Mouse (Mus musculus) MEL (cell line): ENCODE data around the gene Foxa2. TPM values are rescaled to one million over a fixed set of nuclear protein-coding genes. Genes with fewer than 3 reads are reported as not detected.

Experiments
- DNase-seq: peaks from one replicate; pipeline ENCODE4 v3.0.0; 2011; ENCODE audit warnings: low read depth, low spot score
- H3K27ac ChIP-seq: 2 replicates; pipeline ENCODE4 v1.5.1; 2012; ENCODE audit warnings: low read depth, mild to moderate bottlenecking, control low read depth, low read length, moderate library complexity; ENCODE audit not compliant: control insufficient read depth
- H3K27me3 ChIP-seq, 2 experiments: fragments of 150-350 bp in 1 of 2; sonication (generic) in 1 of 2; 2 replicates each; pipeline ENCODE4 v1.6.1; 2012; ENCODE audit warnings: low read length in 2 of 2, mild to moderate bottlenecking in 2 of 2, improper control_type of control experiment in 1 of 2, moderate library complexity in 1 of 2; ENCODE audit not compliant: insufficient read depth in 2 of 2, control insufficient read depth in 1 of 2
- H3K36me3 ChIP-seq, 2 experiments: 2 replicates each; pipeline ENCODE4 v1.6.1; 2012 to 2014; ENCODE audit warnings: low read length in 2 of 2, improper control_type of control experiment in 1 of 2, inconsistent platforms in 1 of 2, mild to moderate bottlenecking in 1 of 2; ENCODE audit not compliant: insufficient read depth in 2 of 2, control insufficient read depth in 1 of 2
- H3K4me1 ChIP-seq, 2 experiments: fragments of 150-350 bp in 1 of 2; sonication (generic) in 1 of 2; 2 replicates each; pipeline ENCODE4 v1.6.1; 2012; ENCODE audit warnings: low read length in 2 of 2, improper control_type of control experiment in 1 of 2, mild to moderate bottlenecking in 1 of 2; ENCODE audit not compliant: insufficient read depth in 2 of 2, control insufficient read depth in 1 of 2
- H3K4me3 ChIP-seq, 2 experiments: fragments of 150-350 bp in 1 of 2; sonication (generic) in 1 of 2; 2 replicates each; pipeline ENCODE4 v1.5.1; 2012; ENCODE audit warnings: low read depth in 2 of 2, low read length in 2 of 2, mild to moderate bottlenecking in 2 of 2, moderate library complexity in 2 of 2, control low read depth in 1 of 2, improper control_type of control experiment in 1 of 2; ENCODE audit not compliant: control insufficient read depth in 1 of 2, insufficient read depth in 1 of 2
- H3K79me2 ChIP-seq: 2 replicates; pipeline ENCODE4 v1.6.1; 2012; ENCODE audit warnings: mild to moderate bottlenecking, low read length, moderate library complexity; ENCODE audit not compliant: control insufficient read depth, poor library complexity, insufficient read depth
- H3K9ac ChIP-seq: 2 replicates; pipeline ENCODE4 v1.6.1; 2012; ENCODE audit warnings: low read depth, mild to moderate bottlenecking, control low read depth, low read length, moderate library complexity; ENCODE audit not compliant: control insufficient read depth, poor library complexity, severe bottlenecking
- H3K9me3 ChIP-seq: fragments of 150-350 bp; sonication (generic); replicated peaks from 2 replicates; pipeline ENCODE4 v1.6.1; 2012; ENCODE audit warnings: mild to moderate bottlenecking, low read length, improper control_type of control experiment, moderate library complexity; ENCODE audit not compliant: insufficient read depth
- BHLHE40 ChIP-seq: IDR thresholded peaks from 2 replicates; pipeline ENCODE4 v1.6.1; 2012; ENCODE audit warnings: low read depth, mild to moderate bottlenecking, inconsistent platforms, low read length, improper control_type of control experiment, borderline replicate concordance
- CHD2 ChIP-seq: IDR thresholded peaks from 2 replicates; pipeline ENCODE4 v1.6.1; 2011; ENCODE audit warnings: low read length, improper control_type of control experiment
- CTCF ChIP-seq, 3 experiments: IDR thresholded peaks in 2 of 3; conservative IDR thresholded peaks in 1 of 3; 2 replicates each; pipeline ENCODE4 v1.5.1; 2011 to 2012; ENCODE audit warnings: low read length in 3 of 3, low read depth in 2 of 3, mild to moderate bottlenecking in 2 of 3, improper control_type of control experiment in 1 of 3, inconsistent platforms in 1 of 3, mixed read lengths in 1 of 3, moderate library complexity in 1 of 3; ENCODE audit not compliant: control insufficient read depth in 1 of 3, insufficient read depth in 1 of 3, poor library complexity in 1 of 3, severe bottlenecking in 1 of 3
- EP300 ChIP-seq, 2 experiments: IDR thresholded peaks; 2 replicates each; pipeline ENCODE4 v1.6.1; 2011; ENCODE audit warnings: improper control_type of control experiment in 2 of 2, low read length in 2 of 2, low read depth in 1 of 2, mild to moderate bottlenecking in 1 of 2
- ETS1 ChIP-seq: IDR thresholded peaks from 2 replicates; pipeline ENCODE4 v1.6.1; 2012; ENCODE audit warnings: low read depth, mild to moderate bottlenecking, inconsistent platforms, low read length, improper control_type of control experiment, moderate library complexity
- GABPA ChIP-seq: IDR thresholded peaks from 2 replicates; pipeline ENCODE4 v1.6.1; 2012; ENCODE audit warnings: low read depth, mild to moderate bottlenecking, inconsistent platforms, low read length, improper control_type of control experiment, moderate library complexity
- HCFC1 ChIP-seq: IDR thresholded peaks from 2 replicates; pipeline ENCODE4 v1.6.1; 2012; ENCODE audit warnings: low read depth, mild to moderate bottlenecking, inconsistent platforms, low read length, improper control_type of control experiment, moderate library complexity
- JUND ChIP-seq: IDR thresholded peaks from 2 replicates; pipeline ENCODE4 v1.6.1; 2011; ENCODE audit warnings: low read depth, mild to moderate bottlenecking, improper control_type of control experiment, low read length
- MXI1 ChIP-seq: IDR thresholded peaks from 2 replicates; pipeline ENCODE4 v1.6.1; 2011; ENCODE audit warnings: mild to moderate bottlenecking, low read depth, low read length, improper control_type of control experiment
- SIN3A ChIP-seq: IDR thresholded peaks from 2 replicates; pipeline ENCODE4 v1.6.1; 2012; ENCODE audit warnings: low read length, improper control_type of control experiment, inconsistent platforms
- TAL1 ChIP-seq: IDR thresholded peaks from 2 replicates; pipeline ENCODE4 v1.6.1; 2012; ENCODE audit warnings: mild to moderate bottlenecking, inconsistent platforms, low read length, moderate library complexity, mixed read lengths
- TBP ChIP-seq: IDR thresholded peaks from 2 replicates; pipeline ENCODE4 v1.8.0; 2011; ENCODE audit warnings: low read depth, low read length, improper control_type of control experiment
- TCF12 ChIP-seq: IDR thresholded peaks from 2 replicates; pipeline ENCODE4 v1.6.1; 2014; ENCODE audit warnings: low read depth, mild to moderate bottlenecking, inconsistent platforms, low read length, improper control_type of control experiment, moderate library complexity
- USF1 ChIP-seq: IDR thresholded peaks from 2 replicates; pipeline ENCODE4 v1.6.1; 2014; ENCODE audit warnings: low read depth, mild to moderate bottlenecking, inconsistent platforms, low read length, improper control_type of control experiment, moderate library complexity
- ZMIZ1 ChIP-seq: IDR thresholded peaks from 2 replicates; pipeline ENCODE4 v1.6.1; 2012; ENCODE audit warnings: low read depth, mild to moderate bottlenecking, inconsistent platforms, low read length, improper control_type of control experiment, moderate library complexity
- ZNF384 ChIP-seq: IDR thresholded peaks from 2 replicates; pipeline ENCODE4 v1.6.1; 2012; ENCODE audit warnings: low read depth, mild to moderate bottlenecking, inconsistent platforms, low read length, improper control_type of control experiment
- polyA plus RNA-seq, 2 experiments: library from polyadenylated mRNA; stranded (reverse) in 1 of 2; unstranded in 1 of 2; fragments of >175 nt in 1 of 2; fragments of >200 nt in 1 of 2; gene quantifications; 2 replicates each; pipeline versions ENCODE4 v1.2.1 to v1.2.4; 2012; ENCODE audit warnings: low replicate concordance in 2 of 2, low read depth in 1 of 2; ENCODE audit not compliant: insufficient read length in 2 of 2, insufficient read depth in 1 of 2, missing spikeins in 1 of 2
- total RNA-seq: library from RNA; depleted of rRNA; stranded (reverse); fragments of 300-350 nt; gene quantifications from 2 replicates; pipeline ENCODE4 v1.2.3, GENCODE M21; 2012

Foxa2 gene
- total and polyA plus RNA-seq, 3 experiments: not detected

DNA sequence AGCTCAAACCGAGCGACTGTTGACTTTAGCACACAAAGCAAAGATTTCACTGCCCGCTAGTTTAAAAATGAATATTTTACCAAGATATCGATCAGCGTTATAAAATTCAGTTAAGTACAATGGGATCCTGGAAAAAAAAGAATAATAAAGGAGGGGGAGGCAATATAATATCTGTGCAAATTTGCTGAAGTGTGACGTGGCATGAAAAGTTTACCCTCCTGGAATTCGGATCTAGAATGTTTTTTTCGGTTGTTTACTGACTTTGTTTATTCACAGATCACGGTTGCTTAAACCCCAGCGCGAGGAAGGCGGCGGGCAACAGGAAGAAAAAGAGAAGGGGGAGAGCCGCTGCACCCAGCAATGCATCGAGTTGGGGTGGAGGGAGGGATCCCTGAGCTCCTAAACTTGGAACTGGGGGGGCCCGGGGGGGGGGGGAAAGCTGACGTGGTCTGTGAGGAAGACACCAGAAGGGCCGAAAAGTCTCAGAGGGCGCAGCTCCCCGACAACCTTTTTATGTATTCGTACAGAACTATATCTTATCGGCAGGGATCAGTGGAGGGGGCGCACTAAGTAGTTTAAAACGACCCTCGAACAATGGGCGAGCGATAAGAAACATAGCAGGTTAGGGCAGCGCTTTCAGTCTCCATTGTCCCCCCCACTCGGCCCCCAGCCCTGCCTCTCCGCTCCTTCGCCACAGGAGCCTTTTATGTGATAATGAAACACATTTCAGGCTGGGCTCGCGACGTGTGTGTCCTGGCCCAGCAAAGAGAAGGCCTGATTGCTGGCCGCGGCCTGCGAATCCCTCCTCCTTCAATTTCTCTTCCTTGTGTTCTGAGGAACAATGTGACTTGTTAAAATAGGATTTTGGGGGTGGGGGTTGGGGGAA is 6.3 kb downstream of the Foxa2 start:
- Histone ChIP-seq H3K27me3 (no peaks in the 10 kb centered on the region), H3K36me3 (no peaks in the 10 kb centered on the region)

DNA sequence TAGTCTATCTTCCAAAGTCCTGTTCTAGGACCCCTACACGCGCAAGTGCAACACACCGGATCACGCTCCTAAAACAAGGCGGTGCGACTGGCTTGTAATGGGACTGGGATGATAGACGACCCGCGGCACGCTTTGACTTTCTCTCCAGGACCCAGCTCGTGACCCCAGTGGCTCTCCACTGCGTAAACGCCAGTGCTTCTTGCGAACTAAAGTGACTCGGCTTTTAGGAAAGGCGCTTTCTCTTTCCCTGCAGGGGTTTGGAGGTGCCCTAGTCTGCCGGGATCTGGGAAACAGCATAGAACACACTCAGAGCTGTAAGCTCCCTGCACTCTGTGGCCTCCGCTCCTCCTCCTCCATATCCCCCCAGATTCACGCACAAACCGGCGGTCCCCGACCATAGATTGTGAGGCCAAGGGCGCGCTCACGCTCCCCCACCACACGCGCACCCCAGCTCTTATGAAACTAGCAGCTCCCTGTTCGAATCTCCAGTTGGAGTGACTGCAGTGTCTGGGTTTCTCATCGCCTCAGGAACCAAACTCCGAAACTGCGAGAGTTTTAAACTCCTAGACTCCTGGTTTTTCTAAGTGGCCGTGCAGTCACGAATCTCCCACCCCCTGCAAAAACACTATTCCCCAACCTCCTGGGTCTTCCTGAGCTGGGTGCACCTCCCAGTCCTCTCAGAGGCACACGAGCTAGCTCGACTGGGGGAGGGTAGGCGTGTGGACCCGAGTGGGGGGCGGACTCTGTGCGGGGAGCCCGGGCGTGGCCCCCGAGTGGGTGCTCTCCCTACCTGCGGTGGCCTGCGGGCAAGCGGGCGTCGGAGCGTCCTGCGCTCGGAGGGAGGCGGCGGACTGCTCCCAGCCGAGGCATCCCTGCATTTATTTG is 7.2 kb downstream of the Foxa2 start:
- H3K4me3 ChIP-seq: no peak overlapping the region
- no peaks in the 10 kb centered on the region for H3K27me3 ChIP-seq
- H3K36me3 ChIP-seq: no peaks in the 10 kb centered on the region
- no peaks in the 10 kb centered on the region for H3K9me3 ChIP-seq
- H3K4me1 ChIP-seq: no peaks in the 10 kb centered on the region
- no peak for DNase-seq
- TF ChIP-seq SIN3A (no peak), ZMIZ1 (no peak), MXI1 (no peak), BHLHE40 (no peak), JUND (no peak), CTCF (IDR thresholded peaks at IDR 0.05 in 2 of 3, conservative IDR thresholded peaks at IDR 0.05 in 1 of 3; ENCODE audit: control insufficient read depth in 1 of 3, insufficient read depth in 1 of 3, low read depth in 2 of 3, low read length in 3 of 3, poor library complexity in 1 of 3, severe bottlenecking in 1 of 3) (no peak)
- H3K79me2 ChIP-seq: no peaks in the 10 kb centered on the region
- no peak overlapping the region for H3K27ac ChIP-seq
- no peak overlapping the region for H3K9ac ChIP-seq

More for the DNA sequence above, 6.3 kb downstream of the Foxa2 start:
- no peaks in the 10 kb centered on the region for H3K9me3 ChIP-seq
- DNase-seq: no peak
- no peaks in the 10 kb centered on the region for H3K4me1 ChIP-seq
- H3K9ac ChIP-seq: no peak overlapping the region
- H3K4me3 ChIP-seq: no peak overlapping the region
- no peak overlapping the region for H3K27ac ChIP-seq
- TF ChIP-seq USF1 (no peak), ZNF384 (no peak), ETS1 (no peak), TBP (no peak), CHD2 (no peak), TCF12 (no peak), GABPA (no peak), TAL1 (no peak), HCFC1 (no peak), SIN3A (no peak), EP300 (IDR thresholded peaks at IDR 0.05; ENCODE audit: low read depth in 1 of 2, low read length in 2 of 2) (no peak), MXI1 (no peak)
- H3K79me2 ChIP-seq: no peaks in the 10 kb centered on the region
